Mouse (Mus musculus) 416B (cell line): ENCODE results near the gene Uckl1.

ENCODE experiments used
- DNase-seq: peaks from one replicate; pipeline ENCODE4 v3.0.0; 2011; ENCODE audit warnings: low read depth

Uckl1 gene

GRCm38 (mm10) chr2:181572921-181573920 lies 11.5 kb downstream of the Uckl1 start:
- DNase-seq: no peak

DNA sequence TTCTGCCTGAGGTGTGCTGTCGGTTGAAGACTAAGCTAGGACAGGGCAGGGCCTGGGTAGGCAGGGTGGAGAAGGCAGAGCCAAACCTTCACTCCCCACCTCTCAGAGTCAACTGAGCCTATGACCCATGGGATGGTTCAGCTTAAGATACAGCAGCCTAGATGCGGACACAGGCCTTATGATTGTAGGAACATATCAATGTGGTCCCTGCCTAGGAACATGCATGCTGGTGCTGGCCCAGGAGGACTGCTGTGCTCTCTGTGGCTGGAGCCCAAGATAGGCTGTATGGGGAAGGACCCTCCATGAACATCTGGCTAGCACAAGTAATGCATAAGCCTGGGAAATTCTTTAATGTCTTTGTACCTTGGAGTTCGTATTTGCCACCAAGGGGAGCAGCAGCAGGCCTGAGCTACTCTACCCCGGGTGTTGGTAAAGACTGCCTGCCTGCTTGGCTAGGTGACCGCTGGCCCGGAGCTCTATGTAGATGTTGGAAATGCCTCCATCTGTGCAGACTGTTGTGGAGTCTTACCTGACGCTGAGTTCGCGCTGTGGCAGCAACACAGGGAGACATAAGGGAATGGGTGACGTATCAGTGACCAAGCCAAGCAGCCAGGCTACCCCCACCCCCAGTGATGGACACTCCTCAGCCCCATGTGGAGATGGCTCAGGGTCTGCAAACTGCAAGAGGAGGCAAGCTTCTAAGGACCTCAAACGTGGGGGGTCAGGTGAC lies 12.6 kb downstream of the Uckl1 start:
- DNase-seq: no peak

- DNase-seq: peak; percentile 42
Measured at GRCm38 (mm10) chr2:181570921-181571595, 13.6 kb downstream of the Uckl1 start.

GRCm38 (mm10) chr2:181570375-181570774 lies 14.3 kb downstream of the Uckl1 start:
- no peak for DNase-seq

GRCm38 (mm10) chr2:181569856-181570255 lies 14.8 kb downstream of the Uckl1 start:
- no peak for DNase-seq

GRCm38 (mm10) chr2:181568272-181569008 lies 16.3 kb downstream of the Uckl1 start:
- DNase-seq: peak; percentile 68

DNA sequence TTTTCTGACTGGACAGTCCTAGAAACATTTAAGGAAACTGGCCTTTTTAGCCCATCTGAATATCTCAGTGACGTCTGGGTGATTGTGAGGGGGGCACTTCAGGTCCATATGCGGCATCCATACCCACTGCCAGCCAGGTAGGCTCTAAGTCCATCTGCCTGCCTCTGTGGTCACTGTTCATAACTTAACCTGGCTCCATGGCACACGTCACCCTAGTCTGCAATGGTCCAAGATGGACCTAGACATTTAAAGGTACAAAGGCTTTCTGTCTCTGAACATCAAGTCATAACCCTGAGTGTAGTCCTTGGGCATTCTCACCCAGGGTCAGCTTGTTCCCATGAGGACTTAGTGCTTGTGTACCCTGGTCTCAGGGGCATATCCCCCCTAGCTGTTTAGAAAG lies 17.4 kb downstream of the Uckl1 start:
- no peak for DNase-seq

DNA sequence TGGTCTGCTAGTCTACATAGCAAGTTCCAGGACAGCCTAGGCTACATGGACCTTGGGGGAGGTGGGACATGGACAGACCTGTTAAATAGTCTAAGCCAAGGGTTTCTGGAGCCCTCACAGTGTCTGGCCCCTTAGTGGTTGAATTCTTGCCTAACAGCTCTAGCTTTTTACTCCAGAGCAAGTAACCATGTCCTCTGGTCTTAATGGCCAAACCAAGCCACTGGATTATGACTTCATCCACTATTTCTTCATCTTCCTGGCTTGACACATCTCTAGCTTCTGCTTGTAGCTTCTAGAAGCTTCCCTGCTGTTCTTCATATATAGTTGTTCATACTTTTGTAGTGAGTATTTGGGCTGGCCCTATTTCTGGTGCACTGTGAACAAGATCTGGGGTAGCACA lies 30.9 kb downstream of the Uckl1 start:
- DNase-seq: peak; percentile 79

- DNase-seq: no peak
Measured at GRCm38 (mm10) chr2:181550233-181550632, 34.5 kb downstream of the Uckl1 start.

DNA sequence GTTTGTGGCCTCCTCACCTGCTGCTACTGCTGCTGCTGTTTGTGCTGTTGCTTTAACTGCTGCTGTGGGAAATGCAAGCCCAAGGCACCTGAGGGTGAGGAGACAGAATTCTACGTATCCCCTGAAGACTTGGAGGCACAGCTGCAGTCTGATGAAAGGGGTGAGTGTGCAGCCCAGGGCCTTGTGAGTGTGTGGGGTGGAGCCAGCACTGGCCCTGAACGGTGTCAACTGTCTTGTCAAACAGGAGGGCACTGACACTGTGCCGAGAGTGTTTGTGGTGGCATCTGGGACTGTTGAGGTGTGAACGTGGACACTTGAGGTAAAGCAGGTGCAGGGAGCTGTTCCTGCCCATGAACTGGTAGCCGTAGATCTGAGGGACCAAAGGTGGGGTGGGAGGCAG lies 36.0 kb downstream of the Uckl1 start:
- no peak for DNase-seq

GRCm38 (mm10) chr2:181548227-181548626 lies 36.5 kb downstream of the Uckl1 start:
- DNase-seq: no peak

DNA sequence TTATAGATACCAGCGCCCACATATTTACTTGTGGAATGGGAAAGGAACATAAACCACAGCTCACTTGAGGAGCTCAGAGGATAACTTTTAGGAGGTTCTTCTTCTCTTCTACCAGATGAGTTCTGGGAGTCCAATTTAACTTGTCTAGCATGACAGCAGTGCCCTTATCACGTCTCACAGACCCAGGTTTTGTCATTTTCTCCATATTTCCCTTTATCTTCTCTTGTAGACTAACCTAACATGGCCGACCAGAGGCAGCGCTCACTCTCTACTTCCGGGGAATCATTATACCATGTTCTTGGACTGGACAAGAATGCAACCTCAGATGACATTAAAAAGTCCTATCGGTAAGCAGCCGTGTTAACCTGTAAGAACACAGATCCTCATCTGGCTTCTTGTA lies 38.5 kb downstream of the Uckl1 start:
- DNase-seq: no peak

DNA sequence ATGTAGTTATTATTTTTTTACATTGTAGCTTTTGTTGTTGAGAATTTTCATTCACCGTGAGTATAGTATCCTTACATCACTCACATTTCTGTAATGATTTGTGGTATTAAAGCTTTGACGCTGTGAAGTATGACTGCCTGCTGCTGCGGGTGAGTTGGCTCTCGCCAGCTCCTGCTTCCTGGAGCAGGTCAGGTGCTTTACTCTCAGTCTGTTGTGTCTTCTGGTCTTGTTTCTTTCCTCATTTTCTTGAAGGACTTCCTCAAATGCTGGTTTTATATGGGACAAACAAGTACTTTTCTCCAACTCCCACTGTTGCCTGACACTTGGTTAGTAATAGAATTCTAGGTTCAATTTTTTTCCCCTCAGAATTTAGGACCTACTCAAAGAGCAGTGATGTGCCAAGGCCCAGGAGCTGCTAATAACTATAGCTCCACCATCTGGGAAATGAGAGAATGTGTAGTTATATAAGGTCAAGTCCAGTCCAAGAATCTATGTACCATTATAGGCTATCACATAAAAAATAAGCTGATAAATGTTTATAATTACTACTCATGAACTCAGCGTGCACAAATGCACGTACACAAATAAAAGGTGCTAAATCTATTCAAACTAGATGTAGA lies 42.8 kb downstream of the Uckl1 start:
- DNase-seq: no peak

DNA sequence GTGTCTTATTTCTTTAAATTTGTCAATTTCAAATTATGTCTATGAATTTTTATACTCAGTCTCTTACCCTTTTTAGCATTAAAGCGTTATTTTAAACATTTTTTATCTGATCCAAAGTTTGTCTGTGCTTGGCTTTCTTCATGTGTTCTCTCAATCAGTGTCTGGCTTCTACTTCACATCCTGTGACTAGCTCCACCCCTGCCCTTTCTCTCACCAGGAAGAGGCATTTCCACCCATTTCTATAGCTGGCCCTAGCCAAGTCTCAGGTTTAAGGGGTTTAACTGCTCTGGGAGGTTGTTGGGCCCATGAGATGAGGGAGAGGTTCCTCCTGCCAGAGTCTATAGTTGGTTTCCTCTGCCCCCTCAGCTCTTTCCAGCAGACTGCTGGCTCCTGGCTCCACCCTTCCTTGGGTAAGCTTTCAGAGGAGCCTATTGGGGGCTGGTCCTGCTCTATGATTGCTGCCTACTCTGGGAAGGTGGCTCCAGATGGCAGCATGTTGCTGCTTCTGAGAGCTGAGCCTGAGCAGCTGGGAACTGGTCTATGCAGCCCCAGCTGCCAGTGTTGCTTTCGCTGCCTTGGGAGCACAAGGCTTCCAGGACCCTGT lies 47.1 kb downstream of the Uckl1 start:
- DNase-seq: peak; percentile 70

- peak; percentile 88 for DNase-seq
Measured at GRCm38 (mm10) chr2:181536410-181536809, 48.3 kb downstream of the Uckl1 start.

GRCm38 (mm10) chr2:181532589-181532988 lies 52.1 kb downstream of the Uckl1 start:
- no peak for DNase-seq

- DNase-seq: no peak
Measured at GRCm38 (mm10) chr2:181529076-181529475, 55.6 kb downstream of the Uckl1 start.

- no peak for DNase-seq
Measured at GRCm38 (mm10) chr2:181525526-181525925, 59.2 kb downstream of the Uckl1 start.

DNA sequence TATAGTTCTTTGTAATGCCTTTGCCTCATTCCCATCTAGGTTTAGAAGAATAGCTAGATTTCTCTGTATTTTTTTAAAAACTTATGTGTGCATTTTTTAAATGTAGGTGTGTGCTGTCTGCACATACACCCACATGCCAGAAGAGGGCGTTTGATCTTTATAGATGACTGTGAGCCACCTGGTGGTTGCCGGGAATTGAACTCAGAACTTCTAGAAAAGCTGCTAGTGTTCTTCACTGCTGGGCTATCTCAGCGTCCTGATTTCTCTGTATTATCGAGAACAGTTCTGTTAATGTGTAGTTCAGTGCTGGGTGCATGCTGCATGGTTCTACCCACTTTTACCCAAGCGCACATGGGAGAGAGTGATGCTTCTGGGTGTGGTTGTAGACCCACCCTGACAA lies 61.9 kb downstream of the Uckl1 start:
- DNase-seq: peak; percentile 64

DNA sequence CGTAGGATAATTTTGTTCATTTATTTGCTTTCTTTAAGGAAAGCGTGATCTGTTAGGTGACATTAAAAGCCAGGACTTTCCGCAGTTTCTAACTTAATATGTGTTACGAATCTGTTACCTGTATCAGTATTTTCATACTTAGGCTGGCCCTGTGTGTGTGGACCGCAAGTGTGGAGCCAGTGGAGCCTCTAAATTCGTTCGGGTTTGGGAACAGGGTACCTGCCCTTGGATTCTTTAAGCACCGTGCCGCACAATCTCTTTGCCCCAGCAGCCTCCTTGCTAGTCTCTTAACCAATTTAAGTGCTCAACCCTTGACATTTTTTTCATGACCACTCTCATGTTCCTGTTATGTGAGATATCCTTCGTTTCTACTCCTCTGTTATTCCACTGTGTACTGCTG lies 63.2 kb downstream of the Uckl1 start:
- DNase-seq: no peak

DNA sequence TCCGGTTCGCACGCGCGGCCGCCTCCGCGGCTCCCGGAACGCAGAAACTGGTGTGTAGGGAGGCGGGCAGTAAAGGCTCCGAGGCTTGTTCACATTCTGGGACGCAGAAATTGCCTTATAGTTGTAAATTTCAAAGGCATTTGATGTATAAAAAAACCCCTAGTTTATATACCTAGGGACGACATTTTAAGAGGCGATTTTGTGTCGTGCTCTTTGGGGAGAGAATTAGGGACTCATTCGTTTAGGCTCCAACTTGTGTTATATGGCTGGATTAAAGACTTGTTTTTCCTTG lies 63.8 kb downstream of the Uckl1 start:
- no peak for DNase-seq
